Mouse (Mus musculus) thymus, postnatal 25 days (tissue): Measurements from ENCODE around the gene Mrpl53.

Experiments
- DNase-seq: peaks from one replicate; pipeline ENCODE4 v3.0.0; 2022

The Mrpl53 gene

GRCm38 (mm10) chr6:83122961-83123360 lies 14.1 kb downstream of the Mrpl53 start:
- no peak for DNase-seq

- peak; percentile 82 for DNase-seq
These were observed 16.0 kb downstream of the Mrpl53 start for GRCm38 (mm10) chr6:83124851-83125312.

- no peak for DNase-seq
These were observed 16.5 kb downstream of the Mrpl53 start, which contains the start of gene Ino80b for GRCm38 (mm10) chr6:83125331-83125730. TSS of gene Ino80b (minus strand) at chr6:83125431.

- DNase-seq: no peak
These were observed 18.6 kb downstream of the Mrpl53 start for GRCm38 (mm10) chr6:83127419-83127818.

- no peak for DNase-seq
These were observed 22.7 kb downstream of the Mrpl53 start for GRCm38 (mm10) chr6:83131469-83132034.

GRCm38 (mm10) chr6:83132176-83132919 lies 23.5 kb downstream of the Mrpl53 start:
- no peak for DNase-seq

- DNase-seq: no peak
These were observed 25.4 kb downstream of the Mrpl53 start for GRCm38 (mm10) chr6:83134226-83134625.

GRCm38 (mm10) chr6:83134951-83135513 lies 26.2 kb downstream of the Mrpl53 start, which contains the start of gene Rtkn:
TSS of gene Rtkn (plus strand) at chr6:83135463.
- no peak for DNase-seq

GRCm38 (mm10) chr6:83135571-83136161 lies 26.8 kb downstream of the Mrpl53 start:
- no peak for DNase-seq

- DNase-seq: no peak
These were observed 27.5 kb downstream of the Mrpl53 start for GRCm38 (mm10) chr6:83136291-83136880.

- peak; percentile 61 for DNase-seq
These were observed 28.2 kb downstream of the Mrpl53 start for GRCm38 (mm10) chr6:83136881-83137575.

GRCm38 (mm10) chr6:83137576-83137950 lies 28.7 kb downstream of the Mrpl53 start:
- no peak for DNase-seq

- DNase-seq: no peak
These were observed 29.2 kb downstream of the Mrpl53 start for GRCm38 (mm10) chr6:83138056-83138455.

- DNase-seq: no peak
These were observed 31.2 kb downstream of the Mrpl53 start for GRCm38 (mm10) chr6:83140044-83140443.

- no peak for DNase-seq
These were observed 32.8 kb downstream of the Mrpl53 start for GRCm38 (mm10) chr6:83141636-83142035.

GRCm38 (mm10) chr6:83142211-83142731 lies 33.4 kb downstream of the Mrpl53 start:
- no peak for DNase-seq

- no peak for DNase-seq
These were observed 34.0 kb downstream of the Mrpl53 start for GRCm38 (mm10) chr6:83142886-83143285.

GRCm38 (mm10) chr6:83145209-83145608 lies 36.4 kb downstream of the Mrpl53 start:
- no peak for DNase-seq

- DNase-seq: no peak
These were observed 37.0 kb downstream of the Mrpl53 start for GRCm38 (mm10) chr6:83145805-83146204.

- no peak for DNase-seq
These were observed 38.4 kb downstream of the Mrpl53 start for GRCm38 (mm10) chr6:83147280-83147679.

- no peak for DNase-seq
These were observed 42.9 kb downstream of the Mrpl53 start for GRCm38 (mm10) chr6:83151721-83152120.

GRCm38 (mm10) chr6:83153038-83153437 lies 44.2 kb downstream of the Mrpl53 start:
- no peak for DNase-seq
